Mouse (Mus musculus): ENCODE data around the gene Zfp654. TPM values are rescaled to one million over a fixed set of nuclear protein-coding genes. Genes with fewer than 3 reads are reported as not detected.

Zfp654 gene
- polyA plus RNA-seq, 1 experiment from 2014 or later, result 2.4 TPM

DNA sequence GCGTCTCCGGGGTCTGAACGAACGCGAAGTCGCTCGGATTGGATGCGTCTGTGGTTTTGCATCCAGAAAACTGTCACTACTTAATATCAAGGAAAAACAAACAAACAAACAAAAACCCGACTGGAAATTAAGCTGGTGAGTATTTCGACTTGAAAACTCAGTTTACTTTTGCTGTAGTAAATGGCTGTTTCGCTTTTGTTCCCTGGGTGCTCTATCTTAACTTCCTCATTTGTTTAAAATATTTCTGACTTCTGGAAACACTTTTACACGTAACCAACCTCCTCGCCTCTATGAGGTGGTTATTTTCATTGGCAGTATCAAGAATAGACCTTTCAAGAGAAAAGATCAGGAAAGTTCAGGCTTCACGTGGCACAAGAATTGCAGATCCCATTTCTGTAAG is 1.4 kb upstream of the Zfp654 start:
- peak overlapping the region; percentile 82 for H3K4me3 ChIP-seq (replicated peaks)
- WGBS (ENCODE audit: insufficient replicate concordance), result 2% methylated on average over 14 of the region's 14 CpGs
- H3K4me1 ChIP-seq (replicated peaks), result peaks cover 22% of the 10 kb centered on the region
- no peak for ATAC-seq (ENCODE audit: insufficient read depth)
- peak overlapping the region; percentile 92 for H3K9ac ChIP-seq
- H3K27me3 ChIP-seq, result no peaks in the 10 kb centered on the region
- H3K36me3 ChIP-seq (replicated peaks), result peaks cover 27% of the 10 kb centered on the region
- H3K4me2 ChIP-seq, result peak overlapping the region; percentile 73
- peak overlapping the region; percentile 98 for H3K27ac ChIP-seq (replicated peaks)
- H3K9me3 ChIP-seq (replicated peaks), result no peaks in the 10 kb centered on the region

GRCm38 (mm10) chr16:64852441-64852871 is 1.0 kb upstream of the Zfp654 start:
- peak overlapping the region; percentile 82 for H3K4me3 ChIP-seq (replicated peaks)
- H3K9ac ChIP-seq, result peak overlapping the region; percentile 92
- no peaks in the 10 kb centered on the region for H3K27me3 ChIP-seq
- 0% methylated on average over 53 of the region's 53 CpGs for WGBS (ENCODE audit: insufficient replicate concordance)
- peak overlapping the region; percentile 73 for H3K4me2 ChIP-seq
- peak overlapping the region; percentile 98 for H3K27ac ChIP-seq (replicated peaks)
- H3K4me1 ChIP-seq (replicated peaks), result peaks cover 22% of the 10 kb centered on the region
- H3K9me3 ChIP-seq (replicated peaks), result no peaks in the 10 kb centered on the region
- H3K36me3 ChIP-seq (replicated peaks), result peaks cover 26% of the 10 kb centered on the region
- ATAC-seq (ENCODE audit: insufficient read depth), result peak; percentile 34

GRCm38 (mm10) chr16:64851085-64851562 is 328 bp downstream of the Zfp654 start:
- peak overlapping the region; percentile 90 for H3K9ac ChIP-seq
- H3K4me1 ChIP-seq (replicated peaks), result peaks cover 22% of the 10 kb centered on the region
- peak overlapping the region; percentile 89 for H3K4me2 ChIP-seq
- H3K9me3 ChIP-seq (replicated peaks), result no peaks in the 10 kb centered on the region
- under 1% methylated on average over 45 of the region's 45 CpGs for WGBS (ENCODE audit: insufficient replicate concordance)
- peaks cover 16% of the 10 kb centered on the region for H3K36me3 ChIP-seq (replicated peaks)
- ATAC-seq (ENCODE audit: insufficient read depth), result peak; percentile 24
- peak overlapping the region; percentile 93 for H3K27ac ChIP-seq (replicated peaks)
- no peaks in the 10 kb centered on the region for H3K27me3 ChIP-seq
- H3K4me3 ChIP-seq (replicated peaks), result peak overlapping the region; percentile 82

GRCm38 (mm10) chr16:64850287-64851084 is 966 bp downstream of the Zfp654 start:
- ATAC-seq (ENCODE audit: insufficient read depth), result no peak
- WGBS (ENCODE audit: insufficient replicate concordance), result under 1% methylated on average over 16 of the region's 16 CpGs

DNA sequence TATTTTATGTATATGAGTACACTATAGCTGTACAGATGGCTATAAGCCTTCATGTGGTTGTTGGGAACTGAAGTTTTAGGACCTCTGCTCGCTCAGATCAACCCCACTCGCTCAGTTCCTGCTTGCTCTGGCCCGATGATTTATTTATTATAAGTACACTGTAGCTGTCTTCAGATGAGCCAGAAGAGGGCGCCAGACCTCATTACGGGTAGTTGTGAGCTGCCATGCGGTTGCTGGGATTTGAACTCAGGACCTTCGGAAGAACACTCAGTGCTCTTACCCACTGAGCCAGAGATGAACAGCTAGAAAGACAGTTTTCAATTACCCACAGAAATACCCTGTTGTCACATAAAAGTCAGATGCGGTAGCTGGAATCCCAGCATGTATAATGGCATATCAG is 5.5 kb downstream of the Zfp654 start:
- Histone ChIP-seq H3K27me3 (no peaks in the 10 kb centered on the region), H3K4me2 (no peak overlapping the region), H3K4me3 (replicated peaks) (no peak overlapping the region), H3K36me3 (replicated peaks) (0 out of 2 replicates have a peak, but pooled peaks cover 4% of the 10 kb centered on the region), H3K27ac (replicated peaks) (no peak overlapping the region), H3K9me3 (replicated peaks) (no peaks in the 10 kb centered on the region), H3K9ac (no peak overlapping the region), H3K4me1 (replicated peaks) (peaks cover 23% of the 10 kb centered on the region)
- no peak for ATAC-seq (ENCODE audit: insufficient read depth)
- WGBS (ENCODE audit: insufficient replicate concordance), result 71% methylated on average over 8 of the region's 8 CpGs

More at GRCm38 (mm10) chr16:64850287-64851084, 966 bp downstream of the Zfp654 start:
- peak overlapping the region; percentile 82 for H3K4me3 ChIP-seq (replicated peaks)
- H3K27me3 ChIP-seq, result no peaks in the 10 kb centered on the region
- H3K4me1 ChIP-seq (replicated peaks), result peaks cover 22% of the 10 kb centered on the region
- peak overlapping the region; percentile 89 for H3K4me2 ChIP-seq
- peak overlapping the region; percentile 90 for H3K9ac ChIP-seq
- no peaks in the 10 kb centered on the region for H3K9me3 ChIP-seq (replicated peaks)
- H3K36me3 ChIP-seq (replicated peaks), result peaks cover 14% of the 10 kb centered on the region
- H3K27ac ChIP-seq (replicated peaks), result peak overlapping the region; percentile 93

- no peak for ATAC-seq (ENCODE audit: insufficient read depth)
- no peak overlapping the region for H3K9ac ChIP-seq
- peaks cover 23% of the 10 kb centered on the region for H3K4me1 ChIP-seq (replicated peaks)
- 79% methylated on average over 3 of the region's 3 CpGs for WGBS (ENCODE audit: insufficient replicate concordance)
- H3K27me3 ChIP-seq, result no peaks in the 10 kb centered on the region
- H3K9me3 ChIP-seq (replicated peaks), result no peaks in the 10 kb centered on the region
- H3K36me3 ChIP-seq (replicated peaks), result 0 out of 2 replicates have a peak, but pooled peaks cover 4% of the 10 kb centered on the region
- H3K4me3 ChIP-seq (replicated peaks), result no peak overlapping the region
- H3K4me2 ChIP-seq, result peak overlapping the region; percentile 12; the same call in 1 of the 2 replicates
- H3K27ac ChIP-seq (replicated peaks), result peak overlapping the region; percentile 70; the same call in 1 of the 2 replicates
Observed at GRCm38 (mm10) chr16:64842374-64842729, 9.1 kb downstream of the Zfp654 start.

- Histone ChIP-seq H3K27ac (replicated peaks) (peak overlapping the region; percentile 70; the same call in 1 of the 2 replicates), H3K4me1 (replicated peaks) (peaks cover 26% of the 10 kb centered on the region), H3K4me2 (peak overlapping the region; percentile 12), H3K9me3 (replicated peaks) (no peaks in the 10 kb centered on the region), H3K27me3 (no peaks in the 10 kb centered on the region), H3K36me3 (replicated peaks) (0 out of 2 replicates have a peak, but pooled peaks cover 4% of the 10 kb centered on the region), H3K4me3 (replicated peaks) (no peak overlapping the region), H3K9ac (no peak overlapping the region)
- 37% methylated on average over 5 of the region's 5 CpGs for WGBS (ENCODE audit: insufficient replicate concordance)
- peak; percentile 59 for ATAC-seq (ENCODE audit: insufficient read depth)
Observed at GRCm38 (mm10) chr16:64841481-64842373, 9.7 kb downstream of the Zfp654 start.

DNA sequence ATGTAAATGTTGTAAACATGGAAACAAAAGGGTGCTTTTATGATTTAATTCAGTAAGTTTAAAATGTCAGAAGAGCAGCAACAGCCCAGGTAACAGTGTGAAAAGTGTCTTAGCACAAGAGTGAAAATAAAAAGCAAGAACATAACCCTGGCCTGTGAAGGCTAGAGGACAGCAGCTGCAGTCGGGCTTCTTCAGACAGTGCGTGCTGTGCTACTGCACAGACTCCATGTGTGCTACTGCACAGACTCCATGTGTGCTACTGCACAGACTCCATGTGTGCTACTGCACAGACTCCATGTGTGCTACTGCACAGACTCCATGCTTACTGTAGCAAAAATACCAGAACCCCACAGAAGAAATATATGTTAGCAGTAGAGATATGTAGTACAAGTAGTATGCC is 14.7 kb downstream of the Zfp654 start:
- H3K27me3 ChIP-seq, result no peaks in the 10 kb centered on the region
- no peak overlapping the region for H3K9ac ChIP-seq
- no peak overlapping the region for H3K4me2 ChIP-seq
- H3K4me3 ChIP-seq (replicated peaks), result no peak overlapping the region
- peaks cover 19% of the 10 kb centered on the region for H3K4me1 ChIP-seq (replicated peaks)
- no peak overlapping the region for H3K27ac ChIP-seq (replicated peaks)
- no peak for ATAC-seq (ENCODE audit: insufficient read depth)
- WGBS (ENCODE audit: insufficient replicate concordance), result 78% methylated on average over 2 of the region's 2 CpGs
- H3K9me3 ChIP-seq (replicated peaks), result no peaks in the 10 kb centered on the region
- H3K36me3 ChIP-seq (replicated peaks), result no peaks in the 10 kb centered on the region

GRCm38 (mm10) chr16:64835996-64836545 is 15.4 kb downstream of the Zfp654 start:
- Histone ChIP-seq H3K36me3 (replicated peaks) (no peaks in the 10 kb centered on the region), H3K9me3 (replicated peaks) (no peaks in the 10 kb centered on the region), H3K4me1 (replicated peaks) (peaks cover 15% of the 10 kb centered on the region), H3K4me2 (no peak overlapping the region), H3K4me3 (replicated peaks) (no peak overlapping the region), H3K27me3 (no peaks in the 10 kb centered on the region), H3K9ac (no peak overlapping the region), H3K27ac (replicated peaks) (no peak overlapping the region)
- no peak for ATAC-seq (ENCODE audit: insufficient read depth)
- WGBS (ENCODE audit: insufficient replicate concordance), result 65% methylated on average over 1 of the region's 1 CpGs

GRCm38 (mm10) chr16:64830291-64830690 is 21.2 kb downstream of the Zfp654 start:
- H3K9ac ChIP-seq, result no peak overlapping the region
- H3K27ac ChIP-seq (replicated peaks), result no peak overlapping the region
- no peak overlapping the region for H3K4me2 ChIP-seq
- H3K36me3 ChIP-seq (replicated peaks), result peaks cover 7% of the 10 kb centered on the region; the same call in 1 of the 2 replicates
- no peaks in the 10 kb centered on the region for H3K27me3 ChIP-seq
- H3K4me1 ChIP-seq (replicated peaks), result 0 out of 2 replicates have a peak, but pooled peaks cover 3% of the 10 kb centered on the region
- H3K4me3 ChIP-seq (replicated peaks), result no peak overlapping the region
- no peaks in the 10 kb centered on the region for H3K9me3 ChIP-seq (replicated peaks)
- 57% methylated on average over 15 of the region's 15 CpGs for WGBS (ENCODE audit: insufficient replicate concordance)
- no peak for ATAC-seq (ENCODE audit: insufficient read depth)
